Mouse (Mus musculus) splenic B cell, adult 2 months (primary cell): ENCODE results near the gene Fto.
A peak's percentile ranks its signal among the peaks of the same experiment; 100 is the strongest.

Experiments
- DNase-seq: peaks from one replicate; pipeline ENCODE4 v3.0.0-alpha.2; 2011; ENCODE audit warnings: low read depth, low spot score
- H3K27me3 ChIP-seq: 2 replicates; pipeline ENCODE4 v1.6.1; 2012; ENCODE audit warnings: mild to moderate bottlenecking, low read length, moderate library complexity, mixed read lengths; ENCODE audit not compliant: control insufficient read depth, poor library complexity, insufficient read depth, severe bottlenecking
- H3K36me3 ChIP-seq: 2 replicates; pipeline ENCODE4 v1.6.1; 2012; ENCODE audit warnings: mild to moderate bottlenecking, low read length, moderate library complexity, mixed read lengths; ENCODE audit not compliant: control insufficient read depth, poor library complexity, insufficient read depth, severe bottlenecking

The Fto gene

DNA sequence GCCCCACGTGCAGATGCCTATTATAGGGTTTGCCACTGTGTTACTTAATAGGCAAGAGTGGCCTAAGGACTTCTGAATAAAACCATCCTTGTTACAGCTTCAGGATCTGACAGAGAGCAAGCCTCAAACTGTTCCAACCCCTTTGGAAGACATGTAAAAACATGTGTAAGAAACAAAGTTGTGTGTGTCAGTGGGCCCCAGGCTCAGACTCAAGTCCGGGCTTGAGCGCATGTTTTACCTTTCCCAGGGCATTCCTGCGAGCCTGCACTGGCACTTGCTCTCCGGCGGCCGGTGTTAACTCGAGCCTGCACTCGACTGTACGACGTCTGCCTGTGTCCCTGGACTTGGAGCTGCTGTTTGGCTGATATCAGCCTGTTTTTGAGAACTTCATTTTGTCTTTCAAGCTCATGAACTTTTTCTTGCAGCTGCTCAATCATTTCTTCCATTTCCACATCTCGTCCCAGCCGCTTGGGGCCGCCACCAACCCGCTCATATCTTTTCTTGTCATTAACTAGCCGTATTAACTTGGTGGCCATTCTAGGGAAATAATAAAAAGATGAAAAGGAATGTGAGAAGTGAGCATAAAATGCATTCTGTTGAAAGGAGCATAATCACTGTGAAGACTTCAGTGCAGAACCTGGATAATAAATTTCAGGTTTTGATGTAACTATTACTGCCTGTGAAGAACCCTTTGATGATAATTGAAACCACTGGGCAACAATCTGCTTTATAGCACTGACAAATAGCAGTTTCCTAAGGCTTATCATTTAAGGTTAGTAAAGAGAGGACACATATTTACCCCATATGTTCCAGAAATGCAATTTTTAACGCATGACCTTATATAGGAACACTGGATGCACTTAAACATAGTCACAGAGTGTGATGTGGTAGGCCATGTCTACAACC lies 8.6 kb upstream of the Fto start:
- H3K36me3 ChIP-seq, result no peaks in the 10 kb centered on the region
- no peaks in the 10 kb centered on the region for H3K27me3 ChIP-seq
- DNase-seq, result no peak

DNA sequence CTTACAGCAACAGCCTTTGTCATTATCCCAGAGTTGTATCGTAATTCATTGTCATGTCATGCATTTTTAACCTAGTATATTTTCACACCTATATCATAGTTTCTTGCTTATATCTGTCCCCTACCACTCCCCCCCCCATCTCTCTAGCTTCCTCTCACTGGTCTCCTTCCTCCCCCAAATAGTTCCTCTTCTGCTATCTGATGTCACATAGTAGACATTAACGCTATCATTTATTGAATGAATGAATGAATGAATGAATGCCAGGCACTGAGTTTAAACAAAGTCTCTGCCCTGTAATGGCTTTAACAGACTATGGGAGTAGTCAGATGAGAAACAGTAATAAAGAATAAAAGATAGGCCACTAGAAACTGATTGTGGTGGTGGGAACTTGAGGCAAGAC lies 983 bp upstream of the Fto start:
- peak; percentile 35 for DNase-seq
- Histone ChIP-seq H3K27me3 (no peaks in the 10 kb centered on the region), H3K36me3 (no peaks in the 10 kb centered on the region)

DNA sequence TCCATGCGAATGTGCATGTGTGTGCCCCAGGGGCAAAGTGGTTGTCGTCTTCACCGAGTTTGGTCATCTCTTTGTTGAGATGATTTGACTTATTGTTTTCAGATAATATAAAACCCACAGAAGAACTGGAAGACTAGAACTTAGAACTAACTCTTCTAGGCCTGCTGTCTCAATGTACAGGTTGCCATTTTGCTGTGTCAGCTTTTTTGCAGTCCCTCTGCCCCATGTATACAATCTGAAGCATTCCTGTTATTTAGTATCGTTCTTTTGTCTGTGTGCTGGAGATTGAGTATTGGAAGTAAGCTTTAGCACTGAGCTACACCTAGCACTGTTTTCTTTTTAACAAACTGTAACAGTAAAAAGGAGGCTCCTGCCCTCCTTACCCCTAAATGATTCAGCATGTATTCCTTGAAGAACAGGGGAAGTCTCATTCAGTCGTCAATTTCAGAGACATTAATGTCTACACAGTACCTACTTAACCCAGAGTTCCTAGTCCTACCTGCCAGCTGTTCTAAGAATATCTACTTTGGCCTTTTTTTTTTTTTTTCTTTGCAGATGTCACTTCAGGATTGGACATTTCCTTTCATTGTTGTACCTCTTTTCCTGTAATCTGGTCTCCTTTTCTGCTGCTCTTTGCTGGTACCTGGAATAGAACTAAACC lies 4.4 kb downstream of the Fto start:
- DNase-seq, result no peak
- Histone ChIP-seq H3K36me3 (no peaks in the 10 kb centered on the region; the same call in 1 of the 2 replicates), H3K27me3 (no peaks in the 10 kb centered on the region)

DNA sequence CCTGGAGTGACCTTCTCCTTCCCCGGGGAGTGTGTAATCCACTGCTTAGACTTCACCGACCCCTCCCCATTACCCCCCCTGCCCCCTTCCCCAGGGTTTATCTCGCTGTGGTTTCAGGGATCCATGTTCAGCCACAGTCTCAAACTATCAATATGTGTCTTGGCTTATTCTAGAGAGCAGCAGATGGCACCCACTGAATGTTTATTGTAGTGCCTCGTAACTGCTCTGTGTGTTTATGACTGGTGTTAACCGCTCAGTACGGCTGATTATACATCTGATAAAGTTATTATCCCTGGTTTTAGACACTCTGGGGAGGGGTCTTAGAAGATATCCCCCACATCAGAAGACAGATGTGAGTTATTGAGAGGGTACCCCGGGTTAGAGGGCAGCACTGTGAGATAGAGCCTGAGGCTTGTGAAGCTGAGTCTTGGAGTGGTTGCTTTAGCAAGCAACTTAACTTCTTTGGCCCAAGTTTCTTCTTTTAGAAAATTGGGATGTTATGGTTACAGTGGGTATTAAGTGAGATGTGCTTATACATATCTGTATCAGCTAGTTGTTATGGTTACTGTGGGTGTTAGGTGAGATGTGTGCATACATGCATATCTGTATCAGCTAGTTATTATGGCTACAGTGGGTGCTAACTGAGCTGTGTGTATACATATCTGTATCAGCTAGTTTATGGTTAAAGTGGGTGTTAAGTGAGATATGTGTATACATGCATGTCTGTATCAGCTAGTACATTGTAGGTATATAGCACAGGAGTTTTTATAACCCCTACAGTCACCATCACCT lies 5.8 kb downstream of the Fto start:
- DNase-seq, result no peak
- H3K36me3 ChIP-seq, result no peaks in the 10 kb centered on the region; the same call in 1 of the 2 replicates
- no peaks in the 10 kb centered on the region for H3K27me3 ChIP-seq

DNA sequence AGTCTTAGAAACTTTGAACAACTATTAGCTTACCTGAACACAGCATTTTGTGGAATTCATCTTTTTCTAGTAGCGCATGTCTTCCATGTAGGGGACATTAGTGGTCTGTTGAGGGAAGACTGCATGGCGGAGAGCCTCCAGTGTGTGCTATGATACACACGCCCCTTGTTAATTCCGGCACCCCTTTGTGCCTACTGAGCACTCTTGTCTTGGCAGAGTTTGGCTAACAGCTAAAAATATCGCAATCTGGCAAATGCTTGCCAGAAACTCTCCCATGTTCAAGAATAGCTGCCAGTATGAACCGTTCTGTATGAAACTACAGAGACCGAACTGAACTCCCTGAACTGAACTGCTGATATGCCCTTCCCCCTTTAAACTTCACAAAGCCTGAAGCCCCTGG lies 10.2 kb downstream of the Fto start:
- H3K36me3 ChIP-seq, result no peaks in the 10 kb centered on the region; the same call in 1 of the 2 replicates
- no peaks in the 10 kb centered on the region for H3K27me3 ChIP-seq
- no peak for DNase-seq

DNA sequence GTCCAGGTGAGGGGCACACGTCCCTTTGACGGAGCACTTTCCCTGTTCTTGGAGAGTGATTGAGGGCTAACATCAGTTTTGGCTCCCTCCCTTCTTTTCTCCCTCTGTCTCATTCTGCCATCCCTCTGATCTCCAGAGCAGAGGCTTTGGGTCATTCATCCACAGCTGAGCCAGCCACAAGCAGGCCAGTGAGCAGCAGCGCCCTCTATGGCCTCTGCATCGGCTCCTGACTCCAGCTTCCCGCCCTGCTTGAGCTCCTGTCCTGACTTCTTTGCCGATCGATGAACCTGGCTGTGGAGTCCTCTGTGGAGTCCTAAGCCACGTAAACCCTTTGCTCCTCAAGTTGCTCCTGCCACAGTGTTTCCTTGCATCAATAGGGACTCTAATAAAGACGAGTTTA lies 10.9 kb downstream of the Fto start:
- Histone ChIP-seq H3K36me3 (no peaks in the 10 kb centered on the region; the same call in 1 of the 2 replicates), H3K27me3 (no peaks in the 10 kb centered on the region)
- no peak for DNase-seq

DNA sequence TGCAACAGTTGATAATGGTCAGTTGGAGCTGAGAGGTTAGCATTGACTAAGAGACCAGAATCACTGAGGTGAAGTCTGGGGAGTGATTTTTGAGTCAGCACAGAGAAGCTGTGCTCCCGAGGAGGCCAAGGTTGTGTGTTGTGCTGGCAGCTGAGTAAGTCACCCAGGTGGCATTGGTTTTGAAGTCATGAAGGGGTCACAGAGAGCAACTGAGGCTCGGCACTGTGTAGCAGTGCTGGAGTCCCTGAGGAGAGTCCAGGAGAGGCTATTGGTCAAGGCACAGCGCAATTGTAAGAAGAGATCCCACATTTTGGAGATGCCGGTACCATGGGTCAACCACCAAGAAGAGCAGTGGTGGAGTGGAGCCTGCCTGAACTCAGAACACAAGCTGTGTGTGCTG lies 11.6 kb downstream of the Fto start:
- no peaks in the 10 kb centered on the region for H3K27me3 ChIP-seq
- no peak for DNase-seq
- no peaks in the 10 kb centered on the region; the same call in 1 of the 2 replicates for H3K36me3 ChIP-seq

DNA sequence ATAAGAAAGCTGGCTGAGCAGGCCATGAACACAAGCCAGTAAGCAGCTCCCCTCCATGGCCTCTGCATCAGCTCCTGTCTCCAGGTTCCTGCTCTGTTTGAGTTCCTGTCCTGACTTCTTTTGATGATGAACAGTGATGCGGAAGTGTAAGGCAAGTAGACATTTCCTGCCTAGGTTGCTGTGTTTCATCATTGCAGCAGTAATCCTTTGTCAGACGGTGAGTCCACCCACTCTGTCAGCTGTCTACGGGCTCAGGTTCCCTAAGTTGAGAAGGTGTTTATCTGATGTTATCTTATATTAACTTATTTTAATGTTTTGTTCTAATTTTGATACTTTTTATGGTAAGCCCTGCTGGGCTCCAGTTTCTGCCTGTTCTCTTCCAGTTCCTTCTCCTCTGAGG lies 12.7 kb downstream of the Fto start:
- no peak for DNase-seq

DNA sequence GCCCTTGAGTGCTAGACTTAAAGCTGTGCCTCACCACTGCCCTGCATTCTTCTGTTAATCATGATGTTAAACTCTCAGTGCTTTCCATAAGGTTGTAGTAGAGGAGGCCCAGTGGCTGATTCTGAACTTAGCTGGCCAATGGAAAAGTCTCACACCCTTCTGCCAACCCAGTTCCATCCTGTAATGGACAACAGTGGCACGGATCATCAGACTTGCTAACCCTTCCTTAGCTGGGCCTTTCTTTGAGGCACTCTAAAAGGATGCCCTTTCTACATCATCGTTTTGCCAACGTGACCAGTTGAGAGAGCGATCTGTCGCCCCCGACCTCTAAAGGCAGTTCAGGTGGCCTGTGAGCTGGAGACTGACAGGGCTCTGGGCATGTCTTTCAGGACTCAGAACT lies 13.6 kb downstream of the Fto start:
- H3K36me3 ChIP-seq, result no peaks in the 10 kb centered on the region
- H3K27me3 ChIP-seq, result no peaks in the 10 kb centered on the region
- DNase-seq, result no peak

More for the DNA sequence above, 12.7 kb downstream of the Fto start:
- Histone ChIP-seq H3K36me3 (no peaks in the 10 kb centered on the region), H3K27me3 (no peaks in the 10 kb centered on the region)

DNA sequence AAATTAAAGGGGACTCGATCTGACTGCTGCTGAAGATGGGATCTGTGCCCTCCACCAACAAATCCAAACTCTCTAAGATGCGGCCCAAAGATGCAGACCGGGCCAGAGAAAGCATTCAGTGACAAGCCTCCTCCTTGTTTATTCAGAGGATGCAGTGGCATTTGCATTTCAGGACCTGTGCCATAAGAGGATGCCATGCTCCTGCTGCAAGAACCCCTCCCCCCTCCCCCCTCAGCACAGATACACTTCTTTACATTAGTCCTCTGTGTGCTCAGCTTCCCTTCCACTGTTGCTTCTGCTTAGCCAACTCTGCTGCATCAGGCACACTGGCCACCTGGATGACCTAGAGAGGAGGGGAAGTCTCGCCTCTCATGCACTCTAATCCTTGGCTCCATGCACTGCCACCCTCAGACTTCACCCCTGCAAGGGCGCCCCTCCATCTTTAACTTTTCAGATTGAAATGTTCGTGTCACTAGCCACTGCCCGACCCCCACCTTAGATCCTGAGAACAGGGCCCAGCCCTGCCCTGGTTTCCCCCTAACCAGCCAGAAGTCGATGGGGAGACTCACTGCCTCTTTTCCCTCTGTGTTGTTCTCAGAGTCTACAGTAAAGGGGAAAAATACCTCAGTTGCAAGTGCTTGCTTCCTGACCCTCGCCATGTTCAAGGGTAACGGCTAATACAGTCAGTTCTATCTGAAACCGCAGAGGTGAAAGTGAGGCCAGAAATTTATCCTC lies 14.3 kb downstream of the Fto start:
- no peaks in the 10 kb centered on the region for H3K36me3 ChIP-seq
- DNase-seq, result no peak
- H3K27me3 ChIP-seq, result no peaks in the 10 kb centered on the region

DNA sequence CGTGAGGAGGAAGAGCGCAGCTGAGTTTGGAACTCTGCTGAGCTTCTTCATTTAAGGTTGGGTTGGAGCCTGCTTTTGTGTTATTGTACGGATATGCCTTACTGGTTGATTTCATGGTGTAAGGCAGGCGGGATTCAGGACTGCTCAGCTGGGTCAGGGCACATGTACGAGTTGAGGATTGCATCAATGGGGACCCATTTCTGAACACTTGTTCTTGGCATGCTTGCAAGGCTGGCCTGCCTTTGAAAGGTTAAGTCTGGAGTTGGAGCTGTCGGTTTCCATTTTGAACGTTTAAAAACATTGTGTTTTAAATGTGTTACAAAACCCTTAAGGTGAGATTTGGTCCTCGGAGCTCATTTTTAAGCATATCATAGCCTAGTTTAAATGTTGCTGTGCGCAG lies 15.7 kb downstream of the Fto start:
- H3K36me3 ChIP-seq, result no peaks in the 10 kb centered on the region
- DNase-seq, result no peak
- H3K27me3 ChIP-seq, result no peaks in the 10 kb centered on the region

DNA sequence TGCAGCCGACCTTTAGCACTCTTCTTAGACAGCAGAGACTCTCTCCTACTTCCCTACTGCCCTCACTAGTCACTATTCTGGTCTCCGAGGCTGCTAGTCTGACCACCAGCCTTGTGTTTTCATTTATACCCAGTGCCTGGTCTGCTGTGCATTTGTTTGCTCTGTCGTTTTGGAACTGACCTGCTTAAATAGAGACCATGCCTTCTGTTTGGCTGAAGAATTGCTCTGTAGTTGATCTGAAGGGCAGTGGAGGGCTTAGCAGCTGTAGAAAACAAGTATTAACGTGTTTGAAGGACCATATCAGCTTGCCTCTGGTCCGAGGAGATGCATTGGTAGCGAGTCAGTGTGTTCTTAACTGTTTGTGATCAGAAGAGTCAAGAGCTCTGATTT lies 16.1 kb downstream of the Fto start:
- DNase-seq, result no peak
- no peaks in the 10 kb centered on the region for H3K27me3 ChIP-seq
- H3K36me3 ChIP-seq, result no peaks in the 10 kb centered on the region

DNA sequence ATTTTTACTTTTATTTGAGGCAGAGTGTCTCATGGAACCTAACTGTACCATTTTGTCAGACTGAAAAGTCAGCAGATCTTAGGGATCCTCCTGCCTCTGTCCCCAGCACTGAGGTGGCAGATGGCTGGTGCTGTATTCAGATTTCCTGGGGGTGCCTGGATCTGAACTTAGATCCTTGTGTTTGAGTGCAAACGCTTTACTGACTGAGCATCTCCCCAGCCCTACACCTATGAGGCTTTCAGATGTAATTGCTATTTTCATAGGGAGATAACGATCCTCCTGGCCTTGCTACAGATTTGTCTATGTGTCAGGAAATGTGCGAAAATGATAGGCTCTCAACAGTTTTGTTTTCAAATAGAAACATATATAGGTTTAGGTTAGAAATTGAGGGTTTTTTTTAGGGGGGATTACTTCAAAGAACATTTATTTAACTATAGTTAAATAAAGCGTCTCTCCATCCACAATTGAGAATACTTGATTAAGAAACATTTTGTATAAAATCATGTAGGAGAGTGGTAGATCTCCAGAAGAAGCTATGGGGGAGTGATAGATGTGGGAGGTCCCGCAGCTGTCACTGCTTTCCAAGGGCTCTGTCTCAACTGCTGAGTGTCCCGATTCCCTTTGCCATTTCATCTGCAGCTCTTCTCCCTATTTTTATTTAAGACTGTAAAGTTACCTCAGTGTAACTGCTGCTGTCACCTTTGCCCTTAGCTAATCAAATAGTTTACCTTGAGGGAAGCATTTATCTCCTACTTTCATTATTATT lies 25.2 kb downstream of the Fto start:
- H3K36me3 ChIP-seq, result peaks cover 1% of the 10 kb centered on the region; the same call in 1 of the 2 replicates
- H3K27me3 ChIP-seq, result no peaks in the 10 kb centered on the region
- DNase-seq, result no peak

DNA sequence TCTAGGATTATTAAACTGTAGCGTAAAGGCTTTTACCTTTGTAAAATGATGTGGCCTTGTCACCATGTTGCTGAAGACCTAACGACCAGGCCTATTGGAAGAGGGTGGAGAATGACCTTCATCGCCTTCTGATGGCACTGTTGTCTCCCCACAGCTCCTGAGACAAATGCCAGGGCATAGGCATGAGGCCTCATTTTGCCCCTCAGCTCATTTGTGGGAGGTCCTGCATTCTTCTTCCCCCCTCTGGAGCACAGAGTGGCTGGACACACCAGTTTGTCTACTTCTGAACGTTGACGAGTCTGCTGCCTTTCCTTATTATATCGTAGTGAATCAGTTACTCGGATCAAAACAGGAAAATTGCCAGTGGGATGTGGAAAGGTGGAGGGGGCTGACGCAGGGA lies 26.3 kb downstream of the Fto start:
- peaks cover 1% of the 10 kb centered on the region; the same call in 1 of the 2 replicates for H3K36me3 ChIP-seq
- no peak for DNase-seq
- H3K27me3 ChIP-seq, result no peaks in the 10 kb centered on the region
